Mouse (Mus musculus): ENCODE measurements around the gene Arxes1. TPM values are rescaled to one million over a fixed set of nuclear protein-coding genes. Genes with fewer than 3 reads are reported as not detected.
A peak's percentile ranks its signal among the peaks of the same experiment; 100 is the strongest.
"Not testable (repeated sequence)": the region's sequence is repeated elsewhere in the genome, so short reads cannot be mapped to it uniquely, and the experiment has no call there.

Arxes1 gene
- 17.7 and 30.7 TPM in 2 replicates for total RNA-seq (2012; rRNA removed)

DNA sequence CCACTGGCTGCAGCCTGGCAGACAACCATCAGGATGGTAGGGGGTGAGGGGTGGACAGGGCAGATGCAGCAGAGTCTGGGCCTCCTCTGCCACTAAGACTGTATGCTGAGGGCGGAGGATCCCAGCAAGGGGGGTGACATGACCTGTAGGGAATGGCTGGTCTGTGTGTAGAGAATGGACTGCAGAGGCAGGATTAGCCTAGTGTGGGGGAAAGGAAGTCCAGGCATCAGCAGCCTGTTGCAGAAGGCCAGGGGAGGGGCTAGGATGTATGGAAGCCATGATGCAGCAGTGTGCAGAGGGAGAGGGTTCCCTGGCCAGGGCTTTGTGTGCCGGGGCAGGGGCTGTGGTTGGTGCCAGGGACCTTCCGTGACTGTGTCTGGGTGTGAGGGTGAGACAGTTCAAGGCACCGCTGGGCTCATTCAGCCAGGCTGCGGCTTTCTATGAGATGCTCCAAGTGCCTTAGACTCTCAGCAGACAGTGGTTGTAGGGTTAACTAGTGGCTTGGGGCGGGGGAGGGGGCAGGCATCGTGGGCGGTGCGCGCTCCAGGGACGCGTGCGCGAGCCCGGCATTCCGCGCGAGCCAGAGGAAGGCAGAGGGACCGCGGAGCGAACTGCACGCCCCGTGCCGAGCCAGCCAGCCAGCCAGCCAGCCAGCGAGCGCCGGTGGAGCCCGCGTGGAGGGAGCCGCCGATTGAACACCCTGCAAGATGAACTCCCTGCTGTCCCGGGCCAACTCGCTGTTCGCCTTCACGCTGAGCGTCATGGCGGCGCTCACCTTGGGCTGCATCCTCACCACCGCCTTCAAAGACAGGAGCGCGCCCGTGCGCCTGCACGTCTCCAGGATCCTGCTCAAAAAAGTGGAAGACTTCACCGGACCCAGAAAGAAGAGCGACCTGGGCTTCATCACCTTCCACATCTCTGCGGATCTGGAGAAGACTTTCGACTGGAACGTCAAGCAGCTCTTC is at the start of gene Arxes1:
Gene Arxes1 (plus strand): TSS at position 569 of the 965 bp plus-strand sequence.
- H3K36me3 ChIP-seq (ENCODE audit: control insufficient read depth, insufficient read depth, low read length, poor library complexity, severe bottlenecking); H3K27ac ChIP-seq (ENCODE audit: insufficient read depth, low read depth, low read length, poor library complexity, severe bottlenecking); H3K4me1 ChIP-seq (ENCODE audit: control insufficient read depth in 2 of 2, insufficient read depth in 2 of 2, low read length in 2 of 2, poor library complexity in 1 of 2); H3K9me3 ChIP-seq (ENCODE audit: control insufficient read depth, insufficient read depth, low read depth, low read length); DNase-seq (ENCODE audit: low read depth, low spot score); in situ Hi-C loops (cut with MboI; ENCODE audit: low sequenced_read_pairs in 2 of 2, unreplicated experiment in 2 of 2): not testable (repeated sequence)
- H3K4me3 ChIP-seq (ENCODE audit: insufficient read depth in 1 of 2, low read depth in 1 of 2, low read length in 2 of 2, poor library complexity in 1 of 2, severe bottlenecking in 1 of 2), result peak within 1 kb of the TSS; percentile 46 to 58; a peak in 3 of 4 replicates
- peak within 1 kb of the TSS; percentile 32 for H3K9ac ChIP-seq (ENCODE audit: insufficient read depth, low read depth, low read length, poor library complexity, severe bottlenecking)

DNA sequence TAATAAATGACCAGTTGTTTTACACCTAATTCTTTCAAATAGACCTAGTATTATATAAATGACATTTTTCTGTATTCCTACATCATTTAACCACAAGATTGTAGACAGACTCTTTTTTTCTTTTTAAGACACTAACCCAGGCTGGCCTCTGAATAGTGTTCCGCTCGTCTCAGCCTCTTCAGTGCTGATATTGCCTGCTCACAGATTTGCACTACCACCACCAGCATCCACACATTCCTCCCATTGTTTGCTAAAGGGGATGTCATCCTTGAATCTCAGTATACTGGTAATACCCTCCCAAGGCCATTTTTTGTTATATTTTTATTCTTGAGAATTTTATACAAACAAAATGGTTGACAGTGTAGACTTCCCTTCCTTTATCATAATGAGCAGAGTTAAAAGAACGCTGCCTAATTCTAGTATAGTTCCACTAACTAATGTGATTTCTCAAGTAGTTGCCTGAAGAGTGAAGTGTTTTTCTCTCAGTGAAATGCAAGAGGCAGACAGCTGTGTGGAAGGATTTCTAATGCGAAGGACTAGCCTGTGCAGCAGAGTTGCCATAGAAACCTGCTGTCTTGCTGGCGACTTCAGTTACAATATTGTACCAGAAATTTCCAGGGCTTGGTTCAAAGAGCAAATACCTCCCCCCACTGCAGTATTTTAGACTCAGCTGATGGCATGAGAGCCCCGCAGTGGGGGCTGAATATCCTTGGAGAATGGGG is 48.5 kb upstream of the Arxes1 start:
- no peak overlapping the region for H3K27ac ChIP-seq (ENCODE audit: insufficient read depth, low read depth, low read length, poor library complexity, severe bottlenecking)
- H3K9me3 ChIP-seq (ENCODE audit: control insufficient read depth, insufficient read depth, low read depth, low read length), result no peaks in the 10 kb centered on the region
- no peak overlapping the region for H3K4me3 ChIP-seq (ENCODE audit: insufficient read depth in 1 of 2, low read depth in 1 of 2, low read length in 2 of 2, poor library complexity in 1 of 2, severe bottlenecking in 1 of 2)
- DNase-seq (ENCODE audit: low read depth, low spot score), result no peak
- no peaks in the 10 kb centered on the region for H3K4me1 ChIP-seq (ENCODE audit: control insufficient read depth in 2 of 2, insufficient read depth in 2 of 2, low read length in 2 of 2, poor library complexity in 1 of 2)
- TF ChIP-seq ZNF384 (IDR thresholded peaks at IDR 0.05; ENCODE audit: low read depth, low read length), result no peak
- TF ChIP-seq CHD2 (IDR thresholded peaks at IDR 0.05; ENCODE audit: low read depth, low read length), result no peak
- no peak for TF ChIP-seq ZC3H11A (IDR thresholded peaks at IDR 0.05; ENCODE audit: borderline replicate concordance, low read depth, low read length)
- no peak for TF ChIP-seq HCFC1 (IDR thresholded peaks at IDR 0.05; ENCODE audit: borderline replicate concordance, insufficient read depth, low read length)
- TF ChIP-seq MAFK (IDR thresholded peaks at IDR 0.05; ENCODE audit: insufficient read depth, low read depth, low read length), result no peak
- in situ Hi-C loops (cut with MboI; ENCODE audit: low sequenced_read_pairs in 2 of 2, unreplicated experiment in 2 of 2), result no loop called here
- H3K9ac ChIP-seq (ENCODE audit: insufficient read depth, low read depth, low read length, poor library complexity, severe bottlenecking), result no peak overlapping the region
- H3K36me3 ChIP-seq (ENCODE audit: control insufficient read depth, insufficient read depth, low read length, poor library complexity, severe bottlenecking), result no peaks in the 10 kb centered on the region

DNA sequence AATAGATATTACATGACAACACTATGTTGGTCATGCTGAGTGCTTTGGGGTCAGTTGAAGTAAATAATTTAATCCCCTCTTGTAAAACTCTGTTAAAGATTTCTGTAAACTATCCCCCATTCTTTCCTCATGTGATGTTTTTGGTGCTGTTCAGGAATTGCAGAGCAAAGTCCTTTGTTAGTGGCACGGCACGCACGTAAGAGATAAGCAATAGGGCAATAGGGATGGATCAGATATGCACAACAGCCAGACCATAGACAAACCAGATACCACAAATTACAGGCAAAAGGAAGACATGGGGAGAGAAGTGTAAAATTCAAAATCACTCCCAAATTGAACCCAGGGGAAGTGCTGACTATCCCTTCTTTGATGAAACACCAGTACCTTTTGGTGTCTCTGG is 46.9 kb upstream of the Arxes1 start:
- H3K4me3 ChIP-seq (ENCODE audit: insufficient read depth in 1 of 2, low read depth in 1 of 2, low read length in 2 of 2, poor library complexity in 1 of 2, severe bottlenecking in 1 of 2), result no peak overlapping the region
- in situ Hi-C loops (cut with MboI; ENCODE audit: low sequenced_read_pairs in 2 of 2, unreplicated experiment in 2 of 2), result no loop called here
- no peaks in the 10 kb centered on the region for H3K36me3 ChIP-seq (ENCODE audit: control insufficient read depth, insufficient read depth, low read length, poor library complexity, severe bottlenecking)
- DNase-seq (ENCODE audit: low read depth, low spot score), result no peak
- H3K4me1 ChIP-seq (ENCODE audit: control insufficient read depth in 2 of 2, insufficient read depth in 2 of 2, low read length in 2 of 2, poor library complexity in 1 of 2), result peaks cover 0 to 2% of the 10 kb centered on the region in 2 experiments; a peak in 1 of 4 replicates
- no peaks in the 10 kb centered on the region for H3K9me3 ChIP-seq (ENCODE audit: control insufficient read depth, insufficient read depth, low read depth, low read length)
- H3K27ac ChIP-seq (ENCODE audit: insufficient read depth, low read depth, low read length, poor library complexity, severe bottlenecking), result no peak overlapping the region
- no peak for TF ChIP-seq ZC3H11A (IDR thresholded peaks at IDR 0.05; ENCODE audit: borderline replicate concordance, low read depth, low read length)
- TF ChIP-seq MAFK (IDR thresholded peaks at IDR 0.05; ENCODE audit: insufficient read depth, low read depth, low read length), result no peak
- no peak for TF ChIP-seq CHD2 (IDR thresholded peaks at IDR 0.05; ENCODE audit: low read depth, low read length)
- no peak for TF ChIP-seq ZNF384 (IDR thresholded peaks at IDR 0.05; ENCODE audit: low read depth, low read length)
- no peak for TF ChIP-seq HCFC1 (IDR thresholded peaks at IDR 0.05; ENCODE audit: borderline replicate concordance, insufficient read depth, low read length)
- H3K9ac ChIP-seq (ENCODE audit: insufficient read depth, low read depth, low read length, poor library complexity, severe bottlenecking), result no peak overlapping the region

- no peak for DNase-seq (ENCODE audit: low read depth, low spot score)
- Histone ChIP-seq H3K4me3 (ENCODE audit: insufficient read depth in 1 of 2, low read depth in 1 of 2, low read length in 2 of 2, poor library complexity in 1 of 2, severe bottlenecking in 1 of 2) (no peak overlapping the region), H3K4me1 (ENCODE audit: control insufficient read depth in 2 of 2, insufficient read depth in 2 of 2, low read length in 2 of 2, poor library complexity in 1 of 2) (peaks cover 2% of the 10 kb centered on the region in 2 experiments; a peak in 2 of 4 replicates), H3K27ac (ENCODE audit: insufficient read depth, low read depth, low read length, poor library complexity, severe bottlenecking) (no peak overlapping the region), H3K36me3 (ENCODE audit: control insufficient read depth, insufficient read depth, low read length, poor library complexity, severe bottlenecking) (no peaks in the 10 kb centered on the region), H3K9me3 (ENCODE audit: control insufficient read depth, insufficient read depth, low read depth, low read length) (no peaks in the 10 kb centered on the region), H3K9ac (ENCODE audit: insufficient read depth, low read depth, low read length, poor library complexity, severe bottlenecking) (no peak overlapping the region)
- in situ Hi-C loops (cut with MboI; ENCODE audit: low sequenced_read_pairs in 2 of 2, unreplicated experiment in 2 of 2), result no loop called here
- TF ChIP-seq ZNF384 (IDR thresholded peaks at IDR 0.05; ENCODE audit: low read depth, low read length) (no peak), HCFC1 (IDR thresholded peaks at IDR 0.05; ENCODE audit: borderline replicate concordance, insufficient read depth, low read length) (no peak), ZC3H11A (IDR thresholded peaks at IDR 0.05; ENCODE audit: borderline replicate concordance, low read depth, low read length) (no peak), MAFK (IDR thresholded peaks at IDR 0.05; ENCODE audit: insufficient read depth, low read depth, low read length) (no peak), CHD2 (IDR thresholded peaks at IDR 0.05; ENCODE audit: low read depth, low read length) (no peak)
These were observed 42.5 kb upstream of the Arxes1 start for GRCm38 (mm10) chrX:135990661-135991060.

DNA sequence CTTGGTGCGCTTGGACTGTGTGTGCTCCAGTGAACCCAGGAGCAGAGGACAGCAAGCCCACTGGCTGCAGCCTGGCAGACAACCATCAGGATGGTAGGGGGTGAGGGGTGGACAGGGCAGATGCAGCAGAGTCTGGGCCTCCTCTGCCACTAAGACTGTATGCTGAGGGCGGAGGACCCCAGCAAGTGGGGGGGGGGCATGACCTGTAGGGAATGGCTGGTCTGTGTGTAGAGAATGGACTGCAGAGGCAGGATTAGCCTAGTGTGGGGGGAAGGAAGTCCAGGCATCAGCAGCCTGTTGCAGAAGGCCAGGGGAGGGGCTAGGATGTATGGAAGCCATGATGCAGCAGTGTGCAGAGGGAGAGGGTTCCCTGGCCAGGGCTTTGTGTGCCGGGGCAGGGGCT is 40.0 kb upstream of the Arxes1 start:
- in situ Hi-C loops (cut with MboI; ENCODE audit: low sequenced_read_pairs in 2 of 2, unreplicated experiment in 2 of 2); H3K36me3 ChIP-seq (ENCODE audit: control insufficient read depth, insufficient read depth, low read length, poor library complexity, severe bottlenecking); DNase-seq (ENCODE audit: low read depth, low spot score); H3K4me1 ChIP-seq (ENCODE audit: control insufficient read depth in 2 of 2, insufficient read depth in 2 of 2, low read length in 2 of 2, poor library complexity in 1 of 2); H3K4me3 ChIP-seq (ENCODE audit: insufficient read depth in 1 of 2, low read depth in 1 of 2, low read length in 2 of 2, poor library complexity in 1 of 2, severe bottlenecking in 1 of 2); H3K9ac ChIP-seq (ENCODE audit: insufficient read depth, low read depth, low read length, poor library complexity, severe bottlenecking); H3K9me3 ChIP-seq (ENCODE audit: control insufficient read depth, insufficient read depth, low read depth, low read length); H3K27ac ChIP-seq (ENCODE audit: insufficient read depth, low read depth, low read length, poor library complexity, severe bottlenecking): not testable (repeated sequence)

DNA sequence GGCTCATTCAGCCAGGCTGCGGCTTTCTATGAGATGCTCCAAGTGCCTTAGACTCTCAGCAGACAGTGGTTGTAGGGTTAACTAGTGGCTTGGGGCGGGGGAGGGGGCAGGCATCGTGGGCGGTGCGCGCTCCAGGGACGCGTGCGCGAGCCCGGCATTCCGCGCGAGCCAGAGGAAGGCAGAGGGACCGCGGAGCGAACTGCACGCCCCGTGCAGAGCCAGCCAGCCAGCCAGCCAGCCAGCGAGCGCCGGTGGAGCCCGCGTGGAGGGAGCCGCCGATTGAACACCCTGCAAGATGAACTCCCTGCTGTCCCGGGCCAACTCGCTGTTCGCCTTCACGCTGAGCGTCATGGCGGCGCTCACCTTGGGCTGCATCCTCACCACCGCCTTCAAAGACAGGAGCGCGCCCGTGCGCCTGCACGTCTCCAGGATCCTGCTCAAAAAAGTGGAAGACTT is 39.5 kb upstream of the Arxes1 start, which contains the start of gene Arxes2:
Gene Arxes2 (plus strand): TSS at position 161 of the 456 bp plus-strand sequence.
- H3K36me3 ChIP-seq (ENCODE audit: control insufficient read depth, insufficient read depth, low read length, poor library complexity, severe bottlenecking); H3K4me1 ChIP-seq (ENCODE audit: control insufficient read depth in 2 of 2, insufficient read depth in 2 of 2, low read length in 2 of 2, poor library complexity in 1 of 2); in situ Hi-C loops (cut with MboI; ENCODE audit: low sequenced_read_pairs in 2 of 2, unreplicated experiment in 2 of 2); H3K9me3 ChIP-seq (ENCODE audit: control insufficient read depth, insufficient read depth, low read depth, low read length); DNase-seq (ENCODE audit: low read depth, low spot score); H3K27ac ChIP-seq (ENCODE audit: insufficient read depth, low read depth, low read length, poor library complexity, severe bottlenecking): not testable (repeated sequence)
- H3K9ac ChIP-seq (ENCODE audit: insufficient read depth, low read depth, low read length, poor library complexity, severe bottlenecking), result peak within 1 kb of the TSS; percentile 65
- H3K4me3 ChIP-seq (ENCODE audit: insufficient read depth in 1 of 2, low read depth in 1 of 2, low read length in 2 of 2, poor library complexity in 1 of 2, severe bottlenecking in 1 of 2), result peak within 1 kb of the TSS; percentile 56 to 59; a peak in 3 of 4 replicates
